Mouse (Mus musculus): Measurements from ENCODE around the gene Slc43a3. TPM values are rescaled to one million over a fixed set of nuclear protein-coding genes. Genes with fewer than 3 reads are reported as not detected.
A peak's percentile ranks its signal among the peaks of the same experiment; 100 is the strongest.

Gene Slc43a3
- total and polyA plus RNA-seq, 3 experiments, result 90.6 to 91.5 TPM; not detected in 1

GRCm38 (mm10) chr2:84939306-84939705, 2.9 kb downstream of the Slc43a3 start:
- peak overlapping the region; percentile 23; the same call in 1 of the 2 replicates for H3K9ac ChIP-seq (ENCODE audit: control insufficient read depth, low read depth, low read length, poor library complexity, severe bottlenecking)
- peak overlapping the region; percentile 19 to 34; a peak in 3 of 4 replicates for H3K4me3 ChIP-seq (ENCODE audit: control insufficient read depth in 1 of 2, insufficient read depth in 1 of 2, low read depth in 2 of 2, low read length in 2 of 2)
- DNase-seq (ENCODE audit: low read depth, low spot score), result peak; percentile 80
- H3K4me1 ChIP-seq (ENCODE audit: control insufficient read depth in 1 of 2, insufficient read depth in 2 of 2, low read length in 2 of 2), result peaks cover 9 to 20% of the 10 kb centered on the region in 2 experiments
- peaks cover 28% of the 10 kb centered on the region for H3K79me2 ChIP-seq (ENCODE audit: control insufficient read depth, insufficient read depth, low read length, poor library complexity)
- peaks cover 0 to 22% of the 10 kb centered on the region in 2 experiments; a peak in 3 of 4 replicates for H3K36me3 ChIP-seq (ENCODE audit: control insufficient read depth in 1 of 2, insufficient read depth in 2 of 2, low read length in 2 of 2)
- peak overlapping the region; percentile 99 for H3K27ac ChIP-seq (ENCODE audit: control insufficient read depth, low read depth, low read length)
- no peaks in the 10 kb centered on the region for H3K9me3 ChIP-seq (replicated peaks; ENCODE audit: insufficient read depth, low read length)
- H3K27me3 ChIP-seq (ENCODE audit: control insufficient read depth in 1 of 2, insufficient read depth in 2 of 2, low read length in 2 of 2), result no peaks in the 10 kb centered on the region
- no peak for TF ChIP-seq ELF1 (IDR thresholded peaks at IDR 0.05; ENCODE audit: low read depth, low read length)
- TF ChIP-seq SMC3 (IDR thresholded peaks at IDR 0.05; ENCODE audit: low read depth, low read length), result no peak
- TF ChIP-seq MYB (IDR thresholded peaks at IDR 0.05; ENCODE audit: low read depth, low read length), result no peak
- no peak for TF ChIP-seq MEF2A (IDR thresholded peaks at IDR 0.05; ENCODE audit: extremely low read depth, insufficient replicate concordance, low read depth, low read length, poor library complexity, severe bottlenecking)
- TF ChIP-seq ZNF384 (IDR thresholded peaks at IDR 0.05; ENCODE audit: low read depth, low read length), result peak; percentile 93
- no peak for TF ChIP-seq ZC3H11A (IDR thresholded peaks at IDR 0.05; ENCODE audit: low read depth, low read length)
- no peak for TF ChIP-seq CHD2 (IDR thresholded peaks at IDR 0.05; ENCODE audit: low read length)
- no peak; the same call in 1 of the 2 replicates for TF ChIP-seq CHD1 (IDR thresholded peaks at IDR 0.05; ENCODE audit: low read depth, low read length)
- no peak for TF ChIP-seq USF1 (IDR thresholded peaks at IDR 0.05; ENCODE audit: low read depth, low read length)
- TF ChIP-seq MAX (IDR thresholded peaks at IDR 0.05; ENCODE audit: low read length), result peak; percentile 37; the same call in 1 of the 2 replicates
- 0 out of 2 replicates have a peak, but pooled peaks have one; percentile 10 for TF ChIP-seq HCFC1 (IDR thresholded peaks at IDR 0.05; ENCODE audit: low read depth, low read length)
- peak; percentile 76 for TF ChIP-seq GATA1 (IDR thresholded peaks at IDR 0.05; ENCODE audit: low read depth, low read length)
- no peak for TF ChIP-seq TBP (IDR thresholded peaks at IDR 0.05; ENCODE audit: low read depth, low read length)
- 0 out of 2 replicates have a peak, but pooled peaks have one; percentile 54 for TF ChIP-seq ZKSCAN1 (IDR thresholded peaks at IDR 0.05; ENCODE audit: low read depth, low read length)
- TF ChIP-seq MXI1 (IDR thresholded peaks at IDR 0.05; ENCODE audit: low read depth, low read length), result no peak
- no peak for TF ChIP-seq ZMIZ1 (IDR thresholded peaks at IDR 0.05; ENCODE audit: low read depth, low read length)
- TF ChIP-seq POLR2AphosphoS2 (IDR thresholded peaks at IDR 0.05; ENCODE audit: low read length), result no peak
- peak in 1 of 3 experiments; percentile 16; a peak in 1 of 6 replicates for TF ChIP-seq CTCF (IDR thresholded peaks at IDR 0.05 in 2 of 3, conservative IDR thresholded peaks at IDR 0.05 in 1 of 3; ENCODE audit: control insufficient read depth in 1 of 3, insufficient read depth in 1 of 3, low read depth in 2 of 3, low read length in 3 of 3, poor library complexity in 1 of 3, severe bottlenecking in 1 of 3)
- TF ChIP-seq JUND (IDR thresholded peaks at IDR 0.05; ENCODE audit: low read depth, low read length), result no peak
- TF ChIP-seq UBTF (IDR thresholded peaks at IDR 0.05; ENCODE audit: borderline replicate concordance, insufficient read depth, low read depth, low read length), result no peak
- TF ChIP-seq EP300 (IDR thresholded peaks at IDR 0.05; ENCODE audit: low read depth in 1 of 2, low read length in 2 of 2), result peak; percentile 80 to 83
- TF ChIP-seq E2F4 (IDR thresholded peaks at IDR 0.05; ENCODE audit: borderline replicate concordance, low read depth, low read length), result no peak
- no peak for TF ChIP-seq RAD21 (IDR thresholded peaks at IDR 0.05; ENCODE audit: low read depth, low read length)
- no peak for TF ChIP-seq NELFE (IDR thresholded peaks at IDR 0.05; ENCODE audit: low read depth, low read length)
- no peak for TF ChIP-seq MAFK (IDR thresholded peaks at IDR 0.05; ENCODE audit: borderline replicate concordance, low read depth, low read length)
- TF ChIP-seq ETS1 (IDR thresholded peaks at IDR 0.05; ENCODE audit: low read depth, low read length), result peak; percentile 67
- TF ChIP-seq GABPA (IDR thresholded peaks at IDR 0.05; ENCODE audit: low read depth, low read length), result no peak
- TF ChIP-seq KAT2A (conservative IDR thresholded peaks at IDR 0.05; ENCODE audit: low read depth, low read length), result no peak
- peak; percentile 23 for TF ChIP-seq MYC (IDR thresholded peaks at IDR 0.05; ENCODE audit: low read depth, low read length)
- TF ChIP-seq RCOR1 (IDR thresholded peaks at IDR 0.05; ENCODE audit: low read depth, low read length), result peak; percentile 60
- TF ChIP-seq MAZ (IDR thresholded peaks at IDR 0.05; ENCODE audit: low read depth, low read length), result no peak
- peak; percentile 77 for TF ChIP-seq TCF12 (IDR thresholded peaks at IDR 0.05; ENCODE audit: low read depth, low read length)
- peak; percentile 62; the same call in 1 of the 2 replicates for TF ChIP-seq TAL1 (IDR thresholded peaks at IDR 0.05; ENCODE audit: low read length)
- 0 out of 2 replicates have a peak, but pooled peaks have one; percentile 8 for TF ChIP-seq BHLHE40 (IDR thresholded peaks at IDR 0.05; ENCODE audit: borderline replicate concordance, low read depth, low read length)
- TF ChIP-seq SIN3A (IDR thresholded peaks at IDR 0.05; ENCODE audit: low read length), result no peak
- TF ChIP-seq NRF1 (IDR thresholded peaks at IDR 0.05; ENCODE audit: insufficient read depth, low read depth, low read length, poor library complexity, severe bottlenecking), result no peak
- no peak for TF ChIP-seq USF2 (IDR thresholded peaks at IDR 0.05; ENCODE audit: borderline replicate concordance in 1 of 2, insufficient read depth in 1 of 2, low read depth in 1 of 2, low read length in 2 of 2)
